Mouse (Mus musculus) neutrophil, adult 65 days (primary cell): ENCODE data around the gene Lmbrd1. TPM values are rescaled to one million over a fixed set of nuclear protein-coding genes. Genes with fewer than 3 reads are reported as not detected.

ENCODE experiments used
- total RNA-seq: library from RNA; stranded (reverse); gene quantifications from 2 replicates; pipeline ENCODE4 v1.2.4, GENCODE M21; 2023

The Lmbrd1 gene
- 55.1 and 69.4 TPM in 2 replicates for total RNA-seq

DNA sequence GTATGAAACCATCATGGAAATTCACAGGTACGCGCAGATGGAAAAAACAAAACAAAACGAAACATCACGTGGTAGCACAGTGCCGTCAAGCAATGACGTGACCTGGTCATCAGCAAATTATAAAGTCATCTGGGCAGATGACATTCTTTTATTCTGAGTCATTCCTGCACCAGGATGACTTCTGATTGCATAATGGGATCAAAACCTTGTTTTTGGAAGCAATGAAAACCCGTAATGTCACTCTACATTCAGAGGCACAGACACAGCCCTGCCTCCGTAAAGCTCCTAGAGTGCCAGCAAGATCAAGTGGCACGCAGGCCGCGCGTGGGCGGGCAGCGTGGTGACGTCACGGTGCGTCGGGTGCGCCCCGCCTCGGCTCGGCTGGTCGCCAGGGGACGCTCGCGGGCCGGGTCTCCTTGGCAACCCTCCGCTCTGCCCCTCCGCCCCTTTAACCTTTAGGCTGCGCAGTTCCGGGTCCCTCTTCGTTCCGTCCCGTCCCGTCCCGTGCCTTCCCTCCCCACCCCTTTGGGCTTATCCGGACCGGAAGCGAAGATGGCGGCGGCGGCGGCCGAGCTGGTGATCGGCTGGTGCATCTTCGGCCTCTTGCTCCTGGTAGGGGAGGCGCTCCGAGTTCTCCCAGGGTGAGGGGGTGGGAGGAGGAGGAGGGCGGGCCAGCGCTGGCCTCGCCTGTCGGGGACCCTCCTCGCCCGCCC lies at the start of gene Lmbrd1:
Gene Lmbrd1, plus strand, starts transcription at position 426 of the 713 bp plus-strand sequence.

Other genes starting within 250 kb of the Lmbrd1 start
- 0.09 and 0.11 TPM in 2 replicates for gene Col19a1, start 91.2 kb upstream of the Lmbrd1 start, total RNA-seq